Mouse (Mus musculus) hindbrain, embryonic 16.5 days (tissue): Measurements from ENCODE around the gene Iqch. TPM values are rescaled to one million over a fixed set of nuclear protein-coding genes. Genes with fewer than 3 reads are reported as not detected.

Source experiments
- ATAC-seq: fragments of 200-750 bp; cut with Nextera tagmentation; 2 replicates; pipeline ENCODE4 v1.8.0; 2017; ENCODE audit warnings: moderate TSS enrichment, moderate library complexity
- H3K27ac ChIP-seq: fragments of 300-500 bp; sonication (generic); 2 replicates; pipeline ENCODE4 v1.5.1; 2014; ENCODE audit warnings: low read depth, mild to moderate bottlenecking, control low read depth, low read length, moderate library complexity
- H3K27me3 ChIP-seq: fragments of 300-500 bp; sonication (generic); replicated peaks from 2 replicates; pipeline ENCODE4 v1.6.1; 2014; ENCODE audit warnings: low read length; ENCODE audit not compliant: control insufficient read depth, insufficient read depth
- H3K36me3 ChIP-seq: fragments of 300-500 bp; sonication (generic); 2 replicates; pipeline ENCODE4 v1.6.1; 2014; ENCODE audit warnings: mild to moderate bottlenecking, low read length, moderate library complexity, mixed read lengths; ENCODE audit not compliant: control insufficient read depth, insufficient read depth
- H3K4me1 ChIP-seq: fragments of 300-500 bp; sonication (generic); 2 replicates; pipeline ENCODE4 v1.6.1; 2014; ENCODE audit warnings: low read depth, low read length; ENCODE audit not compliant: control insufficient read depth, insufficient read depth
- H3K4me2 ChIP-seq: fragments of 300-500 bp; sonication (generic); 2 replicates; pipeline ENCODE4 v1.6.1; 2014; ENCODE audit warnings: mild to moderate bottlenecking, low read length, control low read depth, moderate library complexity
- H3K4me3 ChIP-seq: fragments of 300-500 bp; sonication (generic); 2 replicates; pipeline ENCODE4 v1.5.1; 2014; ENCODE audit warnings: mild to moderate bottlenecking, low read length, control low read depth, moderate library complexity
- H3K9ac ChIP-seq: fragments of 300-500 bp; sonication (generic); 2 replicates; pipeline ENCODE4 v1.6.1; 2014; ENCODE audit warnings: low read depth, mild to moderate bottlenecking, control low read depth, low read length, moderate library complexity
- H3K9me3 ChIP-seq: fragments of 300-500 bp; sonication (generic); 2 replicates; pipeline ENCODE4 v1.6.1; 2014; ENCODE audit warnings: mild to moderate bottlenecking, low read length, moderate library complexity; ENCODE audit not compliant: control insufficient read depth
- WGBS: fragments of 180-500 bp; shearing (Covaris S2); extraction: QIAGEN DNeasy Blood & Tissue Kit; methylation state at CpG from one replicate; pipeline ENCODE4 v1.1.7; 2014; 5-methylcytosine and 5-hydroxymethylcytosine counted together
- polyA plus RNA-seq: library from polyadenylated mRNA; unstranded; fragments of >200 nt; fragmentation: Nextera tagmentation; extraction: Ambion mirVana; gene quantifications from 2 replicates; pipeline ENCODE4 v1.2.1, GENCODE M21; 2015

Gene Iqch
- polyA plus RNA-seq, 1 experiment from 2014 or later, result 0.14 TPM

- Histone ChIP-seq H3K27ac (no peak overlapping the region), H3K4me2 (no peak overlapping the region), H3K4me1 (no peaks in the 10 kb centered on the region), H3K36me3 (peaks cover 9% of the 10 kb centered on the region), H3K27me3 (no peaks in the 10 kb centered on the region), H3K9ac (no peak overlapping the region), H3K9me3 (no peaks in the 10 kb centered on the region), H3K4me3 (no peak overlapping the region)
- no peak for ATAC-seq
- WGBS, result 93% methylated on average over 4 of the region's 4 CpGs
These were observed 39.8 kb upstream of the Iqch start for GRCm38 (mm10) chr9:63641983-63642646.

DNA sequence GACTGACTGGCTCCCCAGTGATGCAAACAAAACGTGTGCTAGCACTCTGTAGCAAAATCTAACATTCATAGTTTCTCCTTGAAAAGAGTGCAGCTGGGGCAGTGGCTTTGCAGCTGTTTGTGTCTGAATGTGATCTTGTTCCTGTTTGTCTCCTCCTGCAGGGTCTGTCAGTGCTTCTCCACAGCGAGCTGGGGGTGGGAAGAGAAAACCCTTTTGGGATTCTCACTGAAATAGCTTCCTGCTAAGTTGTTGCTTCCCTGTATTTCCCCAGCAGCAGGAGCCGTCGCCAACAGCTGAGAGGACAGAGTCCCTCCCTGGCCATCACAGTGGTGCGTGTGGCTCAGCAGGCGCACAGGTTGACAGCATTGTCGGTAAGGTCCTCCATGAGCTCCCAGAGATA lies 33.8 kb upstream of the Iqch start:
- H3K27ac ChIP-seq, result no peak overlapping the region
- H3K27me3 ChIP-seq, result no peaks in the 10 kb centered on the region
- WGBS, result 54% methylated on average over 7 of the region's 7 CpGs
- H3K4me1 ChIP-seq, result no peaks in the 10 kb centered on the region
- H3K36me3 ChIP-seq, result peaks cover 9% of the 10 kb centered on the region
- H3K9me3 ChIP-seq, result no peaks in the 10 kb centered on the region
- no peak overlapping the region for H3K4me3 ChIP-seq
- ATAC-seq, result no peak
- H3K4me2 ChIP-seq, result no peak overlapping the region
- H3K9ac ChIP-seq, result no peak overlapping the region

DNA sequence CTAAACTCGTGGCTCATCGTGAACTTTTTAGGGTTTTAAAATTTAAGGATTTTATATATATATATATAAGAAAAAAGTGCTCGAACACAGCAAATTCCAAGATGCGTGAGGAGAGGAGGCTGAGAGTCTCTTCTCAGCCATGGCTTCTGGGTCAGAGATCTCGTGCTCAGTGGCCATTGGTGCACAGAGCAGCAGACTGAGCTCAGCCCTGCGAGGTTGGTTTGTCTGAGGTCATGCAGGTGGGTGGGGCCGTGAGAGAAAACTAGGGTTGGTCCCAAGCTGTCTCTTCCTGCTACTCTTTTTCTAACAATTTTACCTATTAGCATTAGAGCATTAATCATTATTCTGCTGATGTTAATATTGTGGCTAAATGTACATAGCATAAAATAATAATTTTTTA lies 31.0 kb upstream of the Iqch start:
- Histone ChIP-seq H3K27me3 (no peaks in the 10 kb centered on the region), H3K4me1 (no peaks in the 10 kb centered on the region), H3K9me3 (no peaks in the 10 kb centered on the region), H3K9ac (no peak overlapping the region), H3K4me2 (no peak overlapping the region), H3K36me3 (peaks cover 14% of the 10 kb centered on the region), H3K4me3 (no peak overlapping the region), H3K27ac (no peak overlapping the region)
- no peak for ATAC-seq
- WGBS, result 44% methylated on average over 7 of the region's 7 CpGs

DNA sequence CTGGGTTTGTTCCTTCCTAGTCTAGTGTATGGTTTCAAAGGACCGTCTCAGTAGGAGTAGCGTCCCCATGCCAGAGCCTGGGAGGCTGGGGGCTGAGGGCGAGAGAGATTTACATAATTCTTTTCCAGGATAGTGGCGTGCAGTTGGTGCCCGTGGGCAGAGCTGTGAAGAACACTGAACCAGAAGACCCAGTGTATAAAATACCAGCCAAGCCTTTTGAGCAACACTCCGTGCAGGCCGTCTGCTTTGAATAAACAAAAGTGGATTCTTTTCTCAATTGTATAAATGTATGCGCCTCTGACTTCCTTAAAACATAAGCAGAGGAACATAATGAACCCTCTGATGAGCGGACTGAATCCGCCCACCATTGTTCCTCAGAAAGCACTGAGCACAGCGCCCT lies 30.6 kb upstream of the Iqch start:
- Histone ChIP-seq H3K4me1 (no peaks in the 10 kb centered on the region), H3K27me3 (no peaks in the 10 kb centered on the region), H3K4me3 (no peak overlapping the region), H3K9me3 (no peaks in the 10 kb centered on the region), H3K27ac (no peak overlapping the region), H3K9ac (no peak overlapping the region), H3K4me2 (no peak overlapping the region), H3K36me3 (peaks cover 14% of the 10 kb centered on the region)
- no peak for ATAC-seq
- 31% methylated on average over 11 of the region's 11 CpGs for WGBS

DNA sequence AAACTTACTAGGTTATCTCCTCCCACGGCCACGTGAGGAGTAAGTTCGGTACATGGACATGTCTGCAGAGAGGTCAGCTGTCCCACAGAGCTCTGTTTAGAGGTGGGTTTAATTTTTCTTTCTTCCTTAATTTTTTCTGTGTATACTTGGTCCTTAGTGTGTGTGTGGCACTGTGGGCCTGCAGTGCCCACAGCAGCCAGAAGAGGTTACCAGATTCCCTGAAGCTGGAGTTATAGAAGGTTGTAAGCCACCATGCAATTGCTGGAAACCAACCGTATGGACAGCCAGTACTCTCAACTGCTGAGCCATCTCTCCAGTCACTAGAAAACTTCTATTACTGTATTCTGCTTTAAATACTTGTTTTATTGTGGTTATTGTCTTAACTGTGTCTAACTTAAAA lies 29.8 kb upstream of the Iqch start:
- Histone ChIP-seq H3K27me3 (no peaks in the 10 kb centered on the region), H3K27ac (no peak overlapping the region), H3K9me3 (no peaks in the 10 kb centered on the region), H3K4me1 (no peaks in the 10 kb centered on the region), H3K36me3 (peaks cover 11% of the 10 kb centered on the region; the same call in 1 of the 2 replicates), H3K4me3 (no peak overlapping the region), H3K9ac (no peak overlapping the region), H3K4me2 (no peak overlapping the region)
- ATAC-seq, result no peak
- 58% methylated on average over 4 of the region's 4 CpGs for WGBS

- Histone ChIP-seq H3K27me3 (no peaks in the 10 kb centered on the region), H3K4me3 (no peak overlapping the region), H3K9me3 (no peaks in the 10 kb centered on the region), H3K4me2 (no peak overlapping the region), H3K9ac (no peak overlapping the region), H3K4me1 (no peaks in the 10 kb centered on the region), H3K36me3 (peaks cover 9% of the 10 kb centered on the region; the same call in 1 of the 2 replicates), H3K27ac (no peak overlapping the region)
- ATAC-seq, result no peak
- 85% methylated on average over 9 of the region's 9 CpGs for WGBS
These were observed 22.9 kb upstream of the Iqch start for GRCm38 (mm10) chr9:63625090-63625756.

- Histone ChIP-seq H3K9me3 (no peaks in the 10 kb centered on the region), H3K36me3 (0 out of 2 replicates have a peak, but pooled peaks cover 2% of the 10 kb centered on the region), H3K9ac (no peak overlapping the region), H3K4me3 (no peak overlapping the region), H3K4me1 (no peaks in the 10 kb centered on the region), H3K4me2 (no peak overlapping the region), H3K27me3 (no peaks in the 10 kb centered on the region), H3K27ac (no peak overlapping the region)
- WGBS, result 83% methylated on average over 15 of the region's 15 CpGs
- no peak for ATAC-seq
These were observed 21.7 kb upstream of the Iqch start for GRCm38 (mm10) chr9:63623895-63624569.

GRCm38 (mm10) chr9:63617967-63618366 lies 15.7 kb upstream of the Iqch start:
- Histone ChIP-seq H3K9ac (no peak overlapping the region), H3K4me1 (peaks cover 7% of the 10 kb centered on the region), H3K9me3 (no peaks in the 10 kb centered on the region), H3K36me3 (peaks cover 12% of the 10 kb centered on the region; the same call in 1 of the 2 replicates), H3K27ac (no peak overlapping the region), H3K4me2 (no peak overlapping the region), H3K4me3 (no peak overlapping the region), H3K27me3 (no peaks in the 10 kb centered on the region)
- 97% methylated on average over 2 of the region's 2 CpGs for WGBS
- no peak for ATAC-seq
